Comparison of ENCODE assay signal across 17 mouse cellular contexts in genomic region chr11:50664826-50665225, GRCm38 (mm10).
DNase-seq lines count a peak whose midpoint lies in the region; ATAC-seq and TF ChIP-seq lines count a peak whose summit lies in the region.
"Had no signal": no experiment of that assay in that cellular context is flagged by ENCODE, and none has a peak within 500 bp of the region (broad histone marks: within the 10 kb centered on the region; RNA-seq: fewer than 3 reads in every experiment).

No protein-coding gene starts in this region.

- H3K9me3 ChIP-seq in heart, embryonic 11.5 days (replicated peaks; ENCODE audit: control insufficient read depth, low read length): no peaks in the 10 kb centered on the region
- H3K9me3 ChIP-seq: embryonic facial prominence, embryonic 12.5 days; heart, embryonic 13.5 days; hindbrain, embryonic 15.5 days had no signal

- peak; percentile 90 for DNase-seq in heart, adult 11 months
- DNase-seq in 3T3-L1 (ENCODE audit: low read depth, low spot score) (peak; percentile 61), Patski (ENCODE audit: low read depth, low spot score) (no peak)
- DNase-seq in kidney, adult 9 months: no peak
- DNase-seq in neural tube, embryonic 10.5 days (ENCODE audit: extremely low spot score, low spot score): no peak
- DNase-seq: adrenal gland, postnatal 10 days; cerebellum, adult 11-12 months; cerebellum, adult 9-10 months; cerebellum, postnatal 25 days; gastrocnemius, postnatal 10 days; heart, postnatal 36 days had no signal

- H3K4me1 ChIP-seq in heart, embryonic 11.5 days (ENCODE audit: control insufficient read depth, insufficient read depth, low read length): no peaks in the 10 kb centered on the region
- H3K4me1 ChIP-seq: embryonic facial prominence, embryonic 12.5 days had no signal

- no peaks in the 10 kb centered on the region for H3K36me3 ChIP-seq in heart, embryonic 11.5 days (ENCODE audit: control insufficient read depth, insufficient read depth, low read length)
- no peaks in the 10 kb centered on the region for H3K36me3 ChIP-seq in myocyte (ENCODE audit: control insufficient read depth, insufficient read depth)
- H3K36me3 ChIP-seq: embryonic facial prominence, embryonic 12.5 days; heart, embryonic 13.5 days; hindbrain, embryonic 15.5 days had no signal

- no peak overlapping the region for H3K4me2 ChIP-seq in heart, embryonic 11.5 days
- peak overlapping the region; percentile 20 for H3K4me2 ChIP-seq in myocyte (ENCODE audit: low read depth)
- H3K4me2 ChIP-seq: embryonic facial prominence, embryonic 12.5 days; heart, embryonic 13.5 days; hindbrain, embryonic 15.5 days had no signal

- H3K27ac ChIP-seq in heart, embryonic 11.5 days (ENCODE audit: low read depth, low read length): no peak overlapping the region
- H3K27ac ChIP-seq: embryonic facial prominence, embryonic 12.5 days; heart, embryonic 13.5 days; hindbrain, embryonic 15.5 days had no signal

- no peaks in the 10 kb centered on the region for H3K79me2 ChIP-seq in myocyte (ENCODE audit: control insufficient read depth, insufficient read depth)

- WGBS in heart, embryonic 11.5 days (ENCODE audit: insufficient replicate concordance): 65% methylated on average over 4 of the region's 4 CpGs

- H3K4me3 ChIP-seq in heart, embryonic 11.5 days (ENCODE audit: low read depth, low read length): no peak overlapping the region
- H3K4me3 ChIP-seq in myocyte: no peak overlapping the region
- H3K4me3 ChIP-seq: embryonic facial prominence, embryonic 12.5 days; heart, embryonic 13.5 days; hindbrain, embryonic 15.5 days had no signal

- ATAC-seq in heart, embryonic 11.5 days (replicated peaks; ENCODE audit: insufficient number of reproducible peaks, low FRiP score, low TSS enrichment): no peak
- ATAC-seq in Patski: peak; percentile 36
- ATAC-seq: forebrain, embryonic 14.5 days had no signal

- no peak for TF ChIP-seq POLR2A in myocyte (IDR thresholded peaks at IDR 0.05; ENCODE audit: insufficient read length, low read depth)

- CTCF ChIA-PET in Patski (lab: Charles Lee): no interaction called here

- H3K9ac ChIP-seq in heart, embryonic 11.5 days (ENCODE audit: low read depth, low read length): no peak overlapping the region
- H3K9ac ChIP-seq: embryonic facial prominence, embryonic 12.5 days; heart, embryonic 13.5 days; hindbrain, embryonic 15.5 days had no signal

- no peak for TF ChIP-seq CTCF in Patski (IDR thresholded peaks at IDR 0.05)

- in situ Hi-C loops in Patski (cut with MboI; ENCODE audit: low pct_unique_long_range_greater_than_20kb): no loop called here

- no peaks in the 10 kb centered on the region for H3K27me3 ChIP-seq in heart, embryonic 11.5 days (ENCODE audit: control insufficient read depth, insufficient read depth, low read length)
- H3K27me3 ChIP-seq in Patski (no peaks in the 10 kb centered on the region), myocyte (ENCODE audit: control insufficient read depth, insufficient read depth, insufficient read length) (no peaks in the 10 kb centered on the region)
- H3K27me3 ChIP-seq: embryonic facial prominence, embryonic 12.5 days; heart, embryonic 13.5 days; hindbrain, embryonic 15.5 days had no signal

- POLR2A ChIA-PET in Patski (lab: Charles Lee): no interaction called here

- H3ac ChIP-seq in myocyte (ENCODE audit: control insufficient read depth, insufficient read length): no peak overlapping the region

TF ChIP-seq in myocyte, 11 proteins besides CTCF, POLR2A, EP300 and RAD21:
- TF ChIP-seq USF1 (IDR thresholded peaks at IDR 0.05; ENCODE audit: low read depth) (no peak), E2F4 (IDR thresholded peaks at IDR 0.05; ENCODE audit: insufficient read depth) (no peak), TCF12 (IDR thresholded peaks at IDR 0.05; ENCODE audit: insufficient read depth, poor library complexity, severe bottlenecking) (no peak)

Comparison
In these comparisons a context has a peak if more than half of its experiments do, and no peak if none do; other contexts are left out.
1. DNase-seq: peak in heart, adult 11 months (single experiment) and 3T3-L1 (single experiment); none in Patski (single experiment), kidney, adult 9 months (single experiment) and neural tube, embryonic 10.5 days (single experiment).